Mouse (Mus musculus): ENCODE results near the gene Qrfp. TPM values are rescaled to one million over a fixed set of nuclear protein-coding genes. Genes with fewer than 3 reads are reported as not detected.

The Qrfp gene
- polyA plus RNA-seq (2012; rRNA removed): 0.04 TPM in 1 of 2 replicates, not detected in the other

GRCm38 (mm10) chr2:31810444-31810843, at the start of gene Qrfp:
Qrfp (minus strand) TSS chr2:31810580.
- 51% methylated on average over 12 of the region's 12 CpGs for WGBS
- no peak for DNase-seq (ENCODE audit: low read depth, low spot score)

GRCm38 (mm10) chr2:31858500-31858899, 48.1 kb upstream of the Qrfp start:
- no peak for DNase-seq (ENCODE audit: low read depth, low spot score)
- WGBS: 43% methylated on average over 12 of the region's 12 CpGs

GRCm38 (mm10) chr2:31857180-31857579, 46.8 kb upstream of the Qrfp start:
- WGBS: 63% methylated on average over 6 of the region's 6 CpGs

GRCm38 (mm10) chr2:31855991-31856390, 45.6 kb upstream of the Qrfp start:
- WGBS: 73% methylated on average over 8 of the region's 8 CpGs
- no peak for DNase-seq (ENCODE audit: low read depth, low spot score)

More at GRCm38 (mm10) chr2:31857180-31857579, 46.8 kb upstream of the Qrfp start:
- no peak for DNase-seq (ENCODE audit: low read depth, low spot score)

- 51% methylated on average over 12 of the region's 12 CpGs for WGBS
- no peak for DNase-seq (ENCODE audit: low read depth, low spot score)
These were observed 39.8 kb upstream of the Qrfp start for GRCm38 (mm10) chr2:31850141-31850540.

GRCm38 (mm10) chr2:31847908-31848307, 37.5 kb upstream of the Qrfp start:
- WGBS: 14% methylated on average over 6 of the region's 6 CpGs
- DNase-seq (ENCODE audit: low read depth, low spot score): no peak

GRCm38 (mm10) chr2:31846692-31847660, 36.6 kb upstream of the Qrfp start:
- DNase-seq (ENCODE audit: low read depth, low spot score): no peak

GRCm38 (mm10) chr2:31845896-31846691, 35.7 kb upstream of the Qrfp start, which contains the start of gene Fibcd1:
Fibcd1 (minus strand) TSS chr2:31846005.
- WGBS: 1% methylated on average over 88 of the region's 88 CpGs
- no peak for DNase-seq (ENCODE audit: low read depth, low spot score)

More at GRCm38 (mm10) chr2:31846692-31847660, 36.6 kb upstream of the Qrfp start:
- 7% methylated on average over 35 of the region's 35 CpGs for WGBS

GRCm38 (mm10) chr2:31845512-31845895, 35.1 kb upstream of the Qrfp start:
- WGBS: 4% methylated on average over 26 of the region's 26 CpGs
- DNase-seq (ENCODE audit: low read depth, low spot score): no peak

GRCm38 (mm10) chr2:31844729-31845136, 34.4 kb upstream of the Qrfp start:
- DNase-seq (ENCODE audit: low read depth, low spot score): no peak
- 10% methylated on average over 10 of the region's 10 CpGs for WGBS

- no peak for DNase-seq (ENCODE audit: low read depth, low spot score)
- WGBS: 48% methylated on average over 1 of the region's 1 CpGs
These were observed 28.5 kb upstream of the Qrfp start for GRCm38 (mm10) chr2:31838868-31839267.

- WGBS: 38% methylated on average over 6 of the region's 6 CpGs
- DNase-seq (ENCODE audit: low read depth, low spot score): no peak
These were observed 26.6 kb upstream of the Qrfp start for GRCm38 (mm10) chr2:31836985-31837384.

GRCm38 (mm10) chr2:31836091-31836490, 25.7 kb upstream of the Qrfp start:
- 48% methylated on average over 10 of the region's 10 CpGs for WGBS
- no peak for DNase-seq (ENCODE audit: low read depth, low spot score)

- 34% methylated on average over 4 of the region's 4 CpGs for WGBS
- no peak for DNase-seq (ENCODE audit: low read depth, low spot score)
These were observed 18.0 kb upstream of the Qrfp start for GRCm38 (mm10) chr2:31828311-31828825.

GRCm38 (mm10) chr2:31827877-31828276, 17.5 kb upstream of the Qrfp start:
- no peak for DNase-seq (ENCODE audit: low read depth, low spot score)
- WGBS: 37% methylated on average over 7 of the region's 7 CpGs

GRCm38 (mm10) chr2:31826094-31827085, 16.0 kb upstream of the Qrfp start:
- 61% methylated on average over 14 of the region's 14 CpGs for WGBS
- DNase-seq (ENCODE audit: low read depth, low spot score): no peak

GRCm38 (mm10) chr2:31825469-31825911, 15.1 kb upstream of the Qrfp start:
- 68% methylated on average over 16 of the region's 16 CpGs for WGBS

GRCm38 (mm10) chr2:31823933-31824730, 13.8 kb upstream of the Qrfp start:
- WGBS: 83% methylated on average over 11 of the region's 15 CpGs
- DNase-seq (ENCODE audit: low read depth, low spot score): no peak

More at GRCm38 (mm10) chr2:31825469-31825911, 15.1 kb upstream of the Qrfp start:
- DNase-seq (ENCODE audit: low read depth, low spot score): no peak

Data from large intestine, adult 2 months (tissue).